Mouse (Mus musculus) E14TG2a.4 (cell line): ENCODE results near the gene Coq8a.

ENCODE experiments used
- CTCF ChIP-seq: conservative IDR thresholded peaks from 2 replicates; pipeline ENCODE4 v1.5.1; 2014; ENCODE audit warnings: low read length
- POU5F1 ChIP-seq: IDR thresholded peaks from 2 replicates; pipeline ENCODE4 v1.6.1; 2014; ENCODE audit warnings: low read length, borderline replicate concordance

GRCm38 (mm10) chr1:180116525-180116924, 82.9 kb downstream of the Coq8a start:
- TF ChIP-seq CTCF (peak; percentile 57), POU5F1 (no peak)
